Mouse (Mus musculus): ENCODE results near the gene Micu1. TPM values are rescaled to one million over a fixed set of nuclear protein-coding genes. Genes with fewer than 3 reads are reported as not detected.
A peak's percentile ranks its signal among the peaks of the same experiment; 100 is the strongest.
"Not testable (repeated sequence)": the region's sequence is repeated elsewhere in the genome, so short reads cannot be mapped to it uniquely, and the experiment has no call there.

Micu1 gene
- polyA plus RNA-seq, 1 experiment, result 41.8 TPM

DNA sequence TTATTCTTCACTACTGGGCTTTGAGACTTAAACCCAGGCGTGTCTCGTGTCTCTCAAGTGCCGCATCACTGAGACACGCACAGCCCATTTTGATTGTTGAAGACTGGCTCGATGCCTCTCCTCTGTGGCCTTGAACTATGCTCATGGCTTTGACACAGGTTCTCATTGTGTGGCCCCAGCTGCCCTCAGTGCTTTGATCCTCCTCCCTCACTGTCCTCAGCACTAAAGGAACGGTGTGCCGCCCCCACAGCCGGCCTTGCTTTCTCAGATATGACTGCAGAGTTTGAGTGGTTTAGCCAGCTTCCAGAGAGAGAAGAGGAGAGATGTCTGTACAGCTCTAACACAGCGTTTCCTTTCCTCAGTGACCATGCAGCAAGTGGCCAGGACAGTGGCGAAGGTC, 158.9 kb downstream of the Micu1 start:
- no peak overlapping the region for H3K27ac ChIP-seq (replicated peaks; ENCODE audit: low read depth, low read length)
- no peak overlapping the region for H3K4me3 ChIP-seq (ENCODE audit: insufficient read depth, low read depth, low read length)
- no peaks in the 10 kb centered on the region for H3K4me1 ChIP-seq (ENCODE audit: control insufficient read depth, insufficient read depth, insufficient read length, low read length)

DNA sequence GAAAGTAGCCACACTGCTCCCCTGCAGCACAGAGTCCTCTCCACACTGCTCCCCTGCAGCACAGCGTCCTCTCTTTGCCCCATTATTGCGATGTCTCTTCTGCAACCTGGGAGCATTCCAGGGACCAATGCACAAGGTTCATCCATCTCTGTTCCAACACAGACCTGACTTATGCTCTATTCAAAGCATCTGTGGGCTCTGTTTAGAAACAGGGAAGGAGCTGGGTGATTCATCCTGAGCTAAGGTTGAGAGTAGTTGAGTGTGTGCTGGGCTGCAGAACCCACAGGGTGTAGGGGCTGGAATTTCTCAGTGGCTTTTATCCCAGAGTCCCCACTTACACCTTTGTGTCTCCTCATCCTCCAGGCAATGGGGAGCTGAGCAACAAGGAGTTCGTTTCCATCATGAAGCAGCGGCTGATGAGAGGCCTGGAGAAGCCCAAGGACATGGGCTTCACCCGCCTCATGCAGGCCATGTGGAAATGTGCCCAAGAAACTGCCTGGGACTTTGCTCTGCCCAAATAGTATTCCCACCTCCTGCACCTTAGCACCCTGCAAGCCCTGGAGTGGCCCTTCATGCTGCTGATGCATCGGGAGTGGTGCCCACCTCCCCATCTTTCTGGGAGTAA, 160.7 kb downstream of the Micu1 start:
- Histone ChIP-seq H3K27ac (replicated peaks; ENCODE audit: low read depth, low read length) (no peak overlapping the region), H3K4me1 (ENCODE audit: control insufficient read depth, insufficient read depth, insufficient read length, low read length) (no peaks in the 10 kb centered on the region), H3K4me3 (ENCODE audit: insufficient read depth, low read depth, low read length) (no peak overlapping the region)

DNA sequence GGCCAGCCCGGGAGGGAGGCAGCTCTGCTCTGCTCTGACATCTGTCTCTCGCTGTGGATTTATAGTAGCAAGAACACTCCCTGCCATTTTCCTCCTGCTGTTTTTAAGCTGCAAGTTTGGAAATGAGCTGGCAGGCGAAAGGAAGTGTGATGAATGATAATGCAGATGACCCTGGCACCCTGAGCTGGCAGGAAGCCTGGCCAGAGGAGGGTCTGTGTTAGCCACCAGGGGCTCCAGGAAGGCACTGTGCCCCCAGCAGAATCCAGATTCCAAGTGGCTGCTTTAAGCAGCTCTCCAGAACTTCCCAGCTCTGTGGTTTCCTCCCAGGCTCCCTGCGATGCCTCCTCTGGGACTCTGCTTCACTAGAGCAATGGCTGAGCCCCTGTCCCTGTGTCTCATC, 161.3 kb downstream of the Micu1 start:
- no peak overlapping the region for H3K4me3 ChIP-seq (ENCODE audit: insufficient read depth, low read depth, low read length)
- H3K4me1 ChIP-seq (ENCODE audit: control insufficient read depth, insufficient read depth, insufficient read length, low read length), result no peaks in the 10 kb centered on the region
- H3K27ac ChIP-seq (replicated peaks; ENCODE audit: low read depth, low read length), result no peak overlapping the region

DNA sequence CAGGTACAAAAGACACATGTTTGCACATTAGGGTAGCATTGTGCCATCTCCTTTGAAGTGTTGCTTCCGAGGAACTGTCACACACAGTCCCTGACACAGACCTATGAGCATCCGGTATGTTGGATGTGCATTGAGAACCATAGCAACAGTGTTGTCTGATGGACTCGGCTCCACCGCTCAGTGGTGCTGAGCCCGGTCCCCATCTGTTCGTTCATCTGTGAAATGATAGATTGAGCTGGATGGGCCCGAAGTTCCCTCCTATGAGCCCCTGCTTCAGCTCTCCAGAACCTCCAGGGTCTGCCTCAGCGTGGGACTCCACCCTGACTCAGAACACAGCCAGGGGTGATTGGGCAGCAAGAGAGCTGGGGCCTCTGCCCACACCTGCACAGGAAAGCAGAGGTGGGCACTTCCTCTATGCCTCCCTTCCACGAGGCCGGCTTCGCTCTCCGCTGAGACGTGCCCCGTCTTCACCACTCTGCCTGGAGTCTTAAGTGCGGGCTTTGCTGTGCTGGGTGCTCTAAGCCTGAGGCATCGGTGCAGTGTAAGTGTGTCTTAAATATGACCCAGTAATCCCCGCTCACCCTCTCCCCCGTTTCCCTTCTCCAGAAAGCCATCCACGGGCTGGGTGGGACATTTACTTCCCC, 162.1 kb downstream of the Micu1 start:
- Histone ChIP-seq H3K27ac (replicated peaks; ENCODE audit: low read depth, low read length) (no peak overlapping the region), H3K4me1 (ENCODE audit: control insufficient read depth, insufficient read depth, insufficient read length, low read length) (no peaks in the 10 kb centered on the region), H3K4me3 (ENCODE audit: insufficient read depth, low read depth, low read length) (no peak overlapping the region)

DNA sequence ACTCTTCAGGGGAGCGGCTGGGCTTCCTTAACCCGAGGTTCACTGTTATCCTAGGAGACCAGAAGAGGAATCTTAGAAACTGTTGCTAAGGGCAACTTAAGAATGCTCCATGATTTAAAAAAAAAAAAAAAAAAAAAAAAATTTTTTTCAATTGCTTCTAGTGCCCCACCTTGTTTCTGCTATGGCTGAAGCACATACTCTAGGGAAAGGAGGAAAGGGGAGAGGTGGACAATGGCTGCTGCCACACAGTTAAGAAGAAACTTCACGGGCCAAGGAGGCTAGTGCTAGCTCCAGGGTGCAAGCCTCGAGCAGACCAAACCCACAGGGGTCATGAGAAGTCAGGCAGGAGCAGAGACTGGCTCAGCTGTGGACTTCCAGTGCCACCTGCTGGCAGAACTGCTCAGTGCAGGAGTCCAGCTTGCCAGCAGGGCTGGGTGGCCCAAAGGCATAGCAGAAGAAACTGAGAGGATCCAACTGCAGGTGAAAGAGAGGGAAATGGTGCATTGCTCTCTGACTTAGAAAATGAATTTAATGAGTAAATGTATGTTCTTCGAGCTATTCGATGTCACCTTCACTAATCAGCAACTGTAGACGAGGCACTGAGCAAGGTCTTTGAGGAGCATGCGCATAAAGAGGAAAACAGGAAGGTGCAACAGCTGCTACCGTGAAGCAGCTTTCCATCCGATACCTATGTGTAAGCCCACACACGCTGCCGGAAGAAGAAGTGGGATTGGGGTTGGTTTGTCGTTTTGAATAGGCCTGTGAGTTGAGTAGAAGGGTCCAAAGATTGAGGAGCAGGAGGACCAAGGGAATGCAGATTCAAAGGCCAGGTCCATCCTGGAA, 162.8 kb downstream of the Micu1 start:
- H3K4me3 ChIP-seq (ENCODE audit: insufficient read depth, low read depth, low read length), result no peak overlapping the region
- no peak overlapping the region for H3K27ac ChIP-seq (replicated peaks; ENCODE audit: low read depth, low read length)
- H3K4me1 ChIP-seq (ENCODE audit: control insufficient read depth, insufficient read depth, insufficient read length, low read length), result no peaks in the 10 kb centered on the region

DNA sequence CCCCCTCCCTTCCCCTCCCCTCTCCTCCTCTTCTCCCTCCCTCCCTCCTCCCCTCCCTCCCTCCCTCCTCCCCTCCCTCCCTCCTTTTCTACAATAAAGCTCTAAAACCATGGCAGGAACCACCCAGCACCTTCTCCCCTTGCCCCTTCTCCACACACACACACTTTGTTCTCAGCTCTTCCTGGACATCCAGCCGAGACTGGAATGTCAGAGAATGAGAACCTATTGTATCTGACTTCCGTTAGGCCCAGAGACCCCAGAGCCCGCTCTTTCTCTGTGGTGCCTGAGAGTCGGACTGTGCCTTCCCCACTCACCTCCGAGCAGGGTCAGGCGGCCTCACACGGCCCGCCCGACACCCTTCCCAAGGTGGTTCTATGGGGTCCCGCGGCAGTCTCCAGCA, 166.0 kb downstream of the Micu1 start:
- Histone ChIP-seq H3K4me3 (ENCODE audit: insufficient read depth, low read depth, low read length) (no peak overlapping the region), H3K4me1 (ENCODE audit: control insufficient read depth, insufficient read depth, insufficient read length, low read length) (no peaks in the 10 kb centered on the region), H3K27ac (replicated peaks; ENCODE audit: low read depth, low read length) (no peak overlapping the region)

DNA sequence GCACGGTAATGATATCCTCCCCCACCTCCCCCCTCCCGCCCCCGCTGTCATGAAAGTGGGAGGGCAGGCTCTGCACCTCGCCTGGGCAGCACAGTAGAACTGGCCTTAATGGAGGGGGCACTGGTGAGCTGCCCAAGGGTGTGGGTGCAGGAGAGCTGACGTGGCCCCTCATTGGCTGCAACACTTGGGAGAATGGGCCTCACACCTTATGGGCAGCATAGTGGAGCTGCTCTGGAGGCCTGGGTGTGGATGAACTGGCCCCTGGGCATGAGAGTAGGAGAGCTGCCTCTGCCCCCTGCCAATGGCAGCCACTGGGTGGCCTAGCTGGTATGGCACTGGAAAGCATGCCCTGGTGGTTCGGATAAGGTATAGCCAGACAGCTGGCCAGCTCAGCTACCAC, 167.8 kb downstream of the Micu1 start:
- Histone ChIP-seq H3K4me1 (ENCODE audit: control insufficient read depth, insufficient read depth, insufficient read length, low read length) (no peaks in the 10 kb centered on the region), H3K27ac (replicated peaks; ENCODE audit: low read depth, low read length) (no peak overlapping the region), H3K4me3 (ENCODE audit: insufficient read depth, low read depth, low read length) (no peak overlapping the region)

DNA sequence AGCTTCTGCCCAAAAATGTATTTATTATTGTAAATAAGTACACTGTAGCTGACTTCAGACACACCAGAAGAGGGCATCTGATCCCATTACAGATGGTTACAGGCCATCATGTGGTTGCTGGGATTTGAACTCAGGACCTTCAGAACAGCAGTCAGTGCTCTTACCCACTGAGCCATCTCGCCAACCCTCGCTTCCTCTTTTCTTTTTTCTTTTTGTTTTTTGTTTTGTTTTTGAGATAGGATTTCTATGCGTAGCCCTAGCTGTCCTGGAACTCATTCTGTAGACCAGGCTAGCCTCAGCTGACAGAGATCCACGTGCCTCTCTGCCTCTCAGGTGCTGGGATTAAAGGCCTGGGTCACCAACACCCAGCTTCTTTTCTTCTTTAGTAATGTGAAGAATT, 170.4 kb downstream of the Micu1 start:
- H3K4me1 ChIP-seq (ENCODE audit: control insufficient read depth, insufficient read depth, insufficient read length, low read length); H3K27ac ChIP-seq (replicated peaks; ENCODE audit: low read depth, low read length); H3K4me3 ChIP-seq (ENCODE audit: insufficient read depth, low read depth, low read length): not testable (repeated sequence)

DNA sequence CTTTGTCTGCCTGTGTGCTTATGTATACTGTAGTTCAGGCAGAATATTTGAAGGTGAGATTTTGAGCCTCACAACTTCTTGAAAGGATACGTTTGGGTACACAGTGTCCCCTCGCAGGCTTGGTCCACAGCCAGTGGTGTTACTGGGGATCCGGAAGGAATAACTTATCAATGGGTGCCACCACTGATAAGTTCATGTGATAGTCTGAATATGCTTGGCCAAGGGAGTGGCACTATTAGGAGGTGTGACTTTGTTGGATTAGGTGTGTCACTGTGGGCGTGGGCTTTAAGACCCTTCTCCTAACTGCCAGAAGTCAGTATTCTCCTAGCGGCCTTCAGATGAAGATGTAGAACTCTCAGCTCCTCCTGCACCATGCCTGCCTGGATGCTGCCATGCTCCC, 170.9 kb downstream of the Micu1 start:
- no peaks in the 10 kb centered on the region for H3K4me1 ChIP-seq (ENCODE audit: control insufficient read depth, insufficient read depth, insufficient read length, low read length)
- no peak overlapping the region for H3K4me3 ChIP-seq (ENCODE audit: insufficient read depth, low read depth, low read length)
- H3K27ac ChIP-seq (replicated peaks; ENCODE audit: low read depth, low read length), result no peak overlapping the region

DNA sequence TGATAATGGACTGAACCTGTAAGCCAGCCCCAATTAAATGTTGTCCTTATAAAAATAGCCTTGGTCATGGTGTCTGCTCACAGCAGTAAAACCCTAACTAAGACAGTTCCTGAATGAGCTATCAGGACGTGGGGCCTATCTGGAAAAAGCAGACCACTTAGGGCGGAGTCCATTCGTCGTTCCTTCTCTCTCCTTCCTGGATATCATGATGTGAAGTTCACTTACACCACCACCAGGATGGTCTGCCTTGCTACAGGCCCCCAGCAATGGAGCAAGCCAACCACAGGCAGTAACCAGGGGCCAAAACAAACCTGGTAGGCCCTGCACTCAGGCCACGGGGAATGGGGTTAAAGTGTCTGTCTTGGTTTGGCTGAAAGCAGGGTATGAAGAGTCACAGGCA, 171.3 kb downstream of the Micu1 start:
- H3K27ac ChIP-seq (replicated peaks; ENCODE audit: low read depth, low read length), result no peak overlapping the region
- H3K4me3 ChIP-seq (ENCODE audit: insufficient read depth, low read depth, low read length), result no peak overlapping the region
- H3K4me1 ChIP-seq (ENCODE audit: control insufficient read depth, insufficient read depth, insufficient read length, low read length), result no peaks in the 10 kb centered on the region; the same call in 1 of the 2 replicates

DNA sequence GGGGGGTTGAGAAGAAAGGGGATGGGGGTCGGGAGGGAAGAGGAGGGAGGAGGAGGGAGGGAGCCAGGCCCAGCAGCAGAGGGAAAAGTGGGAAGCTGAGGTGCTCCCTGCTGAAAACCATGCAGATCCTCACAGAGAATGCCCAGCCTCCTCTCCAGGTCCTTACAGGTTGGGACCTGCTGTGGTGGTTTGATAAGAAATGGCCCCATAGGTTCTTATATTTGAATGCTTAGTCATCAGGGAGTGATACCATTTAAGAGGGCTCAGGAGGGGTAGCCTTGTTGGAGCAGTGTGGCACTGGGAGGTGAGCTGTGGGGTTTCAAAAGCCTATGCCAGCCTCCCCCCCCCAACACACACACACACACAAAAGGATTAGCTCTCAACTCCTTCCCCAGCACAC, 173.1 kb downstream of the Micu1 start:
- Histone ChIP-seq H3K4me1 (ENCODE audit: control insufficient read depth, insufficient read depth, insufficient read length, low read length) (no peaks in the 10 kb centered on the region; the same call in 1 of the 2 replicates), H3K4me3 (ENCODE audit: insufficient read depth, low read depth, low read length) (no peak overlapping the region), H3K27ac (replicated peaks; ENCODE audit: low read depth, low read length) (no peak overlapping the region)

DNA sequence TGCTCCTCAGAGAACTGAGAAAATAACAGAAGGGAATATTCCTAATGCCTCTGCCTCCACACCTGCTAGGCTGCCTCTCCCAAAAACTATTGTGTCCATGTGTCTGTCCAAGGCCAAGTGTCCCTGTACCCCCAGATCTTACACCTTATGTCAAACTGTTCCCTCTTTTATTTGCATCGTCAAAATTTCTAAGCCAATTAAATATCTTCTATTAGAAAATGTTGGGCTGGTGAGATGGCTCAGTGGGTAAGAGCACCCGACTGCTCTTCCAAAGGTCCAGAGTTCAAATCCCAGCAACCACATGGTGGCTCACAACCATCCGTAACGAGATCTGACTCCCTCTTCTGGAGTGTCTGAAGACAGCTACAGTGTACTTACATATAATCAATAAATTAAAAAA, 174.4 kb downstream of the Micu1 start:
- not testable (repeated sequence) for H3K27ac ChIP-seq (replicated peaks; ENCODE audit: low read depth, low read length); H3K4me3 ChIP-seq (ENCODE audit: insufficient read depth, low read depth, low read length); H3K4me1 ChIP-seq (ENCODE audit: control insufficient read depth, insufficient read depth, insufficient read length, low read length)

DNA sequence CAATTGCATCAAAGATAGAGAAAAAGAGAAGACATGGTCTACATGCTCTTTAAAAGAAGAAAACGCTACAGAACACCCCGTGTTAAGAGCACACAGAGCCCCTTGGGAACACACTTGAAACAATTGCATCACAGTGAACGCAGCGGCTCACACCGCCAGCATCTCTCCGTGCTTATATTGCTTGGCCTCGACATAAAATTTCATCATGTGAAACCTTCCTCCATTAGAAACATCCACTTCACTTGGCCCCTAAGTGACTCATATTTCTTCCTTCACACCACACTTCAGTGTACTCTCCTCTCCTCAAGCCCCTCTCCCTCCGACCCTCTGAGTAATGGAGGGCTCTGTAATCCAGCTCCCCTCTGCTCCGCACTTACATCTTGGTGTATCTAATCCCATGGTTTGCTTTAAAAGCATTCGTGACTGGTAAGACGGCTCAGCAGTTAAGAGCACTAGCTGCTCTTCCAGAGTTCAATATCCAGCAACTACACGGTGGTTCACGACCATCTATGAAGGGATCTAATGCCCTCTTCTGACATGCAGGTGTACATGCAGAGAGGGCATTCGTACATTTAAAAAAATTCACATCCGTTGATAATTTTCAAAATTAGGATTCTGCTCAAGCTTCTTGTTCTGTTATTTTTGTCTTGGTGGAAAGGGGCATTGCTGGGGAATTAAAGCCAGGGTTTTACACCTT, 175.3 kb downstream of the Micu1 start:
- no peak overlapping the region for H3K4me3 ChIP-seq (ENCODE audit: insufficient read depth, low read depth, low read length)
- H3K27ac ChIP-seq (replicated peaks; ENCODE audit: low read depth, low read length), result no peak overlapping the region
- no peaks in the 10 kb centered on the region; the same call in 1 of the 2 replicates for H3K4me1 ChIP-seq (ENCODE audit: control insufficient read depth, insufficient read depth, insufficient read length, low read length)

DNA sequence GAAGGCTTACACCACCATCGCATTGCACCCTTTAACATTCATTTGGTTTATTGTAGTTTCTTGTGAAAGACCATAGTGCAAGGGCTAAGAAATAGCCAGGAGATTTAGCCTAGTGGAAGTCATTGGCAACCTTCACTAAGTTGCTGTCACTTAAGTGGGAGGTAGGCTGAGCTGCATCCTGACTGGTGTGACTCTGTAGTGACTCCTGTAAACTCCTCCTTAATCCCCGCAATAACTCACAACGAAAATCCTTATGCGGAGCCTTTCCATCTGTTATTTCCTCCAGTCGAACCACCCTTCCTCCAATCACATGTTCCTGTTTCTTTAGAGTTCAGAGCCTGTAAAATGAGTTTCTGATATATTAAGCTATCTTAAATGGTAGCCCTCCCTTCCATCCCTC, 176.5 kb downstream of the Micu1 start:
- Histone ChIP-seq H3K27ac (replicated peaks; ENCODE audit: low read depth, low read length) (peak overlapping the region; percentile 80), H3K4me1 (ENCODE audit: control insufficient read depth, insufficient read depth, insufficient read length, low read length) (no peaks in the 10 kb centered on the region; the same call in 1 of the 2 replicates), H3K4me3 (ENCODE audit: insufficient read depth, low read depth, low read length) (peak overlapping the region; percentile 85)
